Mouse (Mus musculus): ENCODE measurements around the gene Dcpp1.
"Not testable (repeated sequence)": the region's sequence is repeated elsewhere in the genome, so short reads cannot be mapped to it uniquely, and the experiment has no call there.

Dcpp1 gene

DNA sequence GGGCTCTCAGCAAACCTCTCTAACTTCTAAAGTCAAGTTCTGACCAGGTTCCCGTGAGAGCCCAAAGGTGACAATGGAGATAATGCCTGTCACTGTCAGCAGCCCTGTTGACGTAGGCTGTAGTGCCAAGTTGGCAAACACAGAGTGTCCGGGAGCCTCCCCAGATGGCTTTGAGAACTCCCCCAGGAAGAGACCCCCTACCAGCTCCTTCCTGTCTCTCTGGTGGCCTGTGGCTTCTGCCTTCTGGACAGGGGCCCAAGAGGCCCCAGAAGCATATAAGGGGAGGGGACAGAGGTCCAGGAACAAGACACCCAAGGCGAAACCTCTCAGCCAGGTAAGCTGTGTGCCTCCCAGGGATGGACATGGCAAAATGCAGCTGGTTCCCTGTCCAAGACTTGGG is at the start of gene Dcpp1, which contains the start of gene Dcpp2:
TSS of gene Dcpp1 (plus strand) at position 301 of the 400 bp plus-strand sequence.
TSS of gene Dcpp2 (plus strand) at position 305 of the 400 bp plus-strand sequence.
- DNase-seq: not testable (repeated sequence)

DNA sequence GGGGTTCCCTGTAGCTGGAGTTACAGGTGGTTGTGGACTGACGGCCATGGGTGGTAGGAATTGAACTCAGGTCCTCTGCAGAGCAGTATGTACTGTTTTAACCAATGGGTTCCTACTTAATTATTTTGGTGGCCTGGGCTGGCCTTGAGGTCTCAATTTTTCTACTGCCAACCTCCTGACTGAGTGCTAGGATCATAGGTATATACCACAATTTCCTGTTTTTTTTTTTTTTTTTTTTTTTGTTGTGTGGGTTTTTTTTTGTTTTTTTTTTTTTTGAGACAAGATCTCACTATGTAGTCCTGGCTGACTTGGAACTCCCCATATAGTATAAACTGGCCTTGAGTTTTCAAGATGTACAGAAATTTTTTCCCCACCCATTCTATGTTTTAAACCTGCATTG is 49.5 kb upstream of the Dcpp1 start:
- no peak for DNase-seq

DNA sequence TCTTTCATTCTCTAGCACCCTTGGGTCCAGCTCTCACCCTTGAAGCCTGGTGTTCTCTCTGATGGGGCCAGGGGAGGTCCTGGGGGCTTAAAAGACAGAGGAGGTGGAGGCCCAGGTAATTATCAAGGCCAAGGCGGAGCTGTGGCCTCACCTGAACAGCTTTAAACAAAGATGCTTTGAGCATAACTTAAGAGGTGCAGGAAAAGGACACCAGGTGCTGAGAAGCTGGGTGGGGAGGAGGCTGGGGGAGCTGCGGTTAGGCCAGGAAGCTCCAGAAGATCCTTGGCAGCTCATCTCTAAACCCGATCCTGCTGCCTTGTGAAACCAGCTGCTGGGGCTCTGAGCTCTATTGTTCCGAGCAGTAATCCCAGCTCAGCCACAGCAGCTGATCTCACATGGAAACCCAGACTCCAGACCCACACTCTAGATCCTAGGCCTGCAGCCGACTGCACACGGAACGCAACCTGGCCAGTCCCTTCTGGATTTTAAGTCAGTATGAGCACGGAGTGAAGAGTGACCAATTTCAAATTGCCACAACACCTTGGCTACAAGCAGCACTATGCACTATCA is 44.6 kb upstream of the Dcpp1 start, which contains the start of gene Prss33:
TSS of gene Prss33 (minus strand) at position 51 of the 570 bp plus-strand sequence.
- no peak for DNase-seq

DNA sequence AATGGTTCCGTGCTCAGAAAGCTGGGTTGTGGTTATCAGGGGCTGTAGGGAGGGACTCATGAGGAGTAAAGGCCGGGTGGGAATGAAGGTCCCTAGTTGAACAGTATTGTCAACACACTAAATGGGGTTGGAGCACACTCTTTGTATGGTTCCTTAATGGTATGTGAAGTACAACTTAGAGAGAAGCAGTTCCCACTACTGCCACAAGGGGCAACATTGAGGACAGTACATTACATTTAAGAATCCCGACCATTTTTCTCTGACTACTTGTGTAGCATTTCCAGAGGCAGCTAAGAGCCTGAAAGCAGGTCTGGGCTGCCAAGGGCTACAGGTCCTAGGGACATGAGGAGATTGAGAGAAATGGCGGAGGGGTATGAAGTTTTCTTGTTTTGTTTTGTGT is 39.5 kb upstream of the Dcpp1 start:
- DNase-seq: peak; percentile 79 to 86

DNA sequence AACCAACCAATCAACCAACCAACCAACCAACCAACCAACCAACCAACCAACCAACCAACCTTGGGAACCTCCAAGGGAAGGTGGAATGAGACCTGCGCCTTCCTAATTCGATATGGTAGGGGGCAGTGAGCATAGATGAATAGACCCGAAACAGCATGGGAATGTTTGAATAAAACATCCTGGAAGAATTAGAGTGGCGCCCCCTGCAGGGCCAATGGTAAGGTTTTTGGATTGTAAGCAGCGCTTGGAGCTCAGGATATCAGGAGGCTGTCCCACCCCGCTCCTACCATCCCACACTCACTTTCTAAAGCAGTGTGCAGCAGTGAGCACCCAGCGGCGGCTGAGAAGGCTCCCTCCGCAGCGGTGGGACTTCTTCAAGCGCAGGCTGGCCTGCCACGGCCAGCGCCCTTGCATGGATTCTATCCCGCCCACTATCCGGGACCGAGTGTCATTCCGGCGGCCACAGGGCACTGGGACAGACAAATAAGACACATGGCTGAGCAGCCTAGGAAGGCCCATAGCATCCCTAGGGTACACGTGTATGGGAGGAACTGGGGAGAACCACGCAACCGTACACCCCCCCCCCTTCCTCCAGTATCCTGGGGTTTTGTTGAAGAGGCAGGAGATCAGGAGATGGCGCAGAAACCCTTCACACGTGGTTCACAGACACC is 37.4 kb upstream of the Dcpp1 start:
- peak in 1 of 2 experiments; percentile 34 for DNase-seq

DNA sequence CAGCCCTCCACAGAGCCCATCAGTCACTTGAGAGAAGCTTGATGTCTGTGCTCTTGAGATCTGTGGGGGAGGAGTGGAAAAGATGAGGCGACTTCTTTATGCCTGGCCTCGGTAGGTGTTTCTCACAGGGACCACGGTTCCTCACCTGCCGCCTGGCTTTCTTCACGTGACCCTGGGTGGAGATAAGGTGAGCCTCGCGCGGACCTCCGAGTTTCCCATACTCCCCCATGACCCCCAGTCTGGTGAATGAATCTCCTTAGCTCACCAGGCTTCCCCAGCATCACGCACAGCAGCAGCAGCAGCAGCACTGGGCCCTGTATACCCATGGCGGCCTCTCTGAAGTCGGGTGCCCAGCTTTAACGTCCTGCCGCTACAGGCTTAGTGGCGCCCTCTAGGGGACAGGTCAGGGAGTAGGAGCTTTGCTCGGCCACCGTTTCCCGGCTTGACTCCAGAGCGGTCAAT is 36.8 kb upstream of the Dcpp1 start, which contains the start of the genes Prss32 and Prss41:
TSS of gene Prss32 (plus strand) at position 44 of the 462 bp plus-strand sequence.
TSS of gene Prss41 (minus strand) at position 361 of the 462 bp plus-strand sequence.
- DNase-seq: peak; percentile 73 to 83

DNA sequence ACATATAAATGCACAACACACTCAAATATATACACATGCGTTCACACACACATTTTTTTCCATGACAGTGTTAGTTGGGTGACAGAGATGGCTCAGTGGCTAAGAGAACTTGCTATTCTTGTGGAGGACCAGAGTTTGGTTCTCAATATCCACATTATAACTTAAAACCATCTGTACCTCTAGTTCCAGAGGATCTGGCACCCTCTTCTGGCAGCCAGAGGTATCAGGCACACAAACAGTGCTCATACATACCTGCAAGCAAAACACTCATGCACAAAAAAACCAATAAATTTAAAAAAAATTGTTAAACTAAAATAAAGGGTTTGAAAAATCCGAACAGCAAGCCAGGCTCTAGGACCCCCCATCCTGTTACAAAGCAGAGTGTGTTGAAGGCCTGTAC is 30.6 kb upstream of the Dcpp1 start:
- DNase-seq: no peak

DNA sequence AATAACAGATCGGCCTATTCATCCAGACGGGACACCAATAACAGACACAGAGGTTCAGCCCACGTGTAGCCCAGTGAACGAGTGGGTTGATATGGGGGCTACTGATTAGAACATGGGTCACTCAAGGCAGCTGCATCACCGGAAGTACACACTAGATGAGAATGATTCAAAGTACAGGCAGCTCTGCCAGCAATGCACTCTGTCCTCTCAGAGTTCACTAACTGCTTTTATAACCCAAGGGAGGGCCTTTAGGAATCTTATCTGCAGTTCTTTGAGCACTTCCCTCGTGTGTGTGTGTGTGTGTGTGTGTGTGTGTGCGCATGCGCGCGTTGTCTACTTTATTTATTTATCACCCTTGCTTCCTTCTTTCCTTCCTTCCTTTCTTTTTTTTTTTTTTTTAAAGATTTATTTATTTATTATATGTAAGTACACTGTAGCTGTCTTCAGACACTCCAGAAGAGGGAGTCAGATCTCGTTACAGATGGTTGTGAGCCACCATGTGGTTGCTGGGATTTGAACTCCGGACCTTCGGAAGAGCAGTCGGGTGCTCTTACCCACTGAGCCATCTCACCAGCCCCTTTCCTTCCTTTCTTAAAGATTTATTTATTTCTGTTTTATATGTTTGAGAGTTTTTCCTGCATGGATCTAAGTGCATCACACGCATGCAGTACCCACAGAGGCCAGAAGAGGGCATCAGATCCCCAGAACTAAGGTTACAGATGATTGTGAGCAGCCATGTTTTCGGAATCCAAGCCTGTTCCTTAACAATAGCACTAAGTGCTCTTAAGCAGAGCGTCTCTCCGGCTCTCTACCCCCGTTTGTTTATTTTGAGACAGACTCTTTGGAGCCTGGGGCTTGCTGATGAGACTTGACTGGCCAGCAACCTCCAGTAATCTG is 29.6 kb upstream of the Dcpp1 start:
- peak; percentile 82 to 89 for DNase-seq

DNA sequence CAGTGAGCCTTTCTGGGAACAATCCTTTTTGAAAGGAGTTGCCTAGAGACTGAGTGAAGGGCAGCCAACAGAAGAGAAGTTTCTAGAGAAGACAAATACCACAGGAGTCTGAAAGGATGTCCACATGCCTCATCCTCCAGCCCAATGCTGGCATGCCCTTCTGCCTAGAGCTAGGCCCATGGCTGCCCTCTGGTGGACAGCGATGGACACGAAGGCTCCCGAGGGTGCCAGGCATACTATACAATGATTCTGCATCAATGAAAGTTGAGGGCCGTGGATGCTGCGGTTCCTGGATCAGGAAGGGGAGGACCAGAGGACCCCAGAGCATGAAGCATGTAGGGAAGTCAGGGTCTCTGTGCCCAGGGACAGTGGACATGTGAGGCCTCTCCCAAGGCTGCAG is 27.4 kb upstream of the Dcpp1 start:
- DNase-seq: peak; percentile 86

DNA sequence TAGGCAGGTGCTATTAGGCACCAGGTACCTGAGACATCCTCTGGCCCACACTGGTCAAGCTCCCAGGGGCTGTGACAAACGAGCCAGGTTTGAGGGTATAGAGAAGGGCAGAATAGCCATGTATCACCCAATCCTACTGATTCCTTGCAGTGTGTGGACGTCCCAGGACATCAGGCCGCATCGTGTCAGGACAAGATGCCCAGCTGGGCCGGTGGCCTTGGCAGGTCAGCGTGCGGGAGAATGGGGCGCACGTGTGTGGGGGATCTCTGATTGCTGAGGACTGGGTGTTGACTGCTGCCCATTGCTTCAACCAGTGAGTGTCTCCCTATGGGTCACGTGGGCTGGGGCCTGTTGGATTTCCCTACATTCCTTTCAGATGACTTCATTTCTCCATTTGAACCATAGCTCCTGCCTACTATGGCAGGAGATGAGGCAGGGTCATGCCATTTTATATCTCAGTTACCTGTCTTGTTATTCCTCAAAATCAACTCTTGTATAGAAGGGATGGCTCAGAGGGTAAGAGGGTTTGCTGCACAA is 26.4 kb upstream of the Dcpp1 start:
- DNase-seq: no peak

DNA sequence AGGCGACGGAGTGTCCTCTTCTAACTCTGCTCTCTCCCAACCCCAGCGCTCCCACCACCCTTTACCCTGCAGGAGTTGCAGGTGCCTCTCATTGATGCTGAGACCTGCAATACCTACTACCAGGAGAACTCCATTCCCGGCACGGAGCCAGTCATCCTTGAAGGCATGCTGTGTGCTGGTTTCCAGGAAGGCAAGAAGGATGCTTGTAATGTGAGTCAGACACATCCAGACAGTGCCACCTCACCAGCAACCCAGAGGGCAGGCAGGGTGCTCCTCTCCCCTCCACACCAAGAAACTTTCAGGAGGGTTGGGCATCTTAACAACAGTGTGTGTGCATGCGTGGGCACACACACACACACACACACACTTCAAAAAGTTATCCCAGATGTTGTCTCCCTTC is 23.5 kb upstream of the Dcpp1 start:
- no peak for DNase-seq

DNA sequence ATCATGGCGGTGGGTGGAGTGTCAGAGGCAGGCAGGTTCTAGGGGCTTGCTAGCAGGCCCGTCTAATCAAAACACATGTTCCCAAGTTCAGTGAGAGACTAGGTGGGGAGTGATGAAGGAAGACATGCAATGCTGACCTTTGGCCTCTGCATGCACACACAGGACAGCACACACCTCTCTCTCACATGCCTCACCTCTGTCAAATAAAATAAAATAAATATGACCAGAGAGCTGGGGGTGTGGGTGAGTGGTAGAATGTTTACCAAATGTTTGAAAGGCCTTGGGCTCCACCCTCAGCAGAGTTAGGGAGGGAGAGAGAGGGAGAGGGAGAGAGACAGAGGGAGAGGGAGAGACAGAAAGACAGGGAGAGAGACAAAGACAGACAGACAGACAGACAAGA is 22.8 kb upstream of the Dcpp1 start:
- no peak for DNase-seq

DNA sequence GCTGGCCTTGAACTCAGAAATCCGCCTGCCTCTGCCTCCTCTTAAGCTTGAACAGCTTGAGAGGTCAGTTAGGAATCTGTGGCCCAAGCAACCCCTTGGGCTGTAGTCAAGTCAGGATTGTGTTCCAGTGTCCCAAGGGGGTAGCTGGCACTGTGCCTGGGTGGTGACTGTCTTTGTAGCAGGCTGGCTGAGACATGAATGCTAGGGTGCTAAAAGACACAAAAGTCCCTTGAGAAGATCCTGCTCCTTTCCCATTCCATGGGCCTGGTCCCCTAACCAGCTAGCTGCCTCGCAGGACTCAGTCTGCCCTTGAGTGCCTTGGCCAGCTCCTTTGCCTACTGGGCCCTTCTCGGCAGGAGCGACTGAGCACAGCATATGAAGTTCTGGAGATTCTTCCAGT is 17.8 kb upstream of the Dcpp1 start:
- DNase-seq: peak in 1 of 2 experiments; percentile 53

DNA sequence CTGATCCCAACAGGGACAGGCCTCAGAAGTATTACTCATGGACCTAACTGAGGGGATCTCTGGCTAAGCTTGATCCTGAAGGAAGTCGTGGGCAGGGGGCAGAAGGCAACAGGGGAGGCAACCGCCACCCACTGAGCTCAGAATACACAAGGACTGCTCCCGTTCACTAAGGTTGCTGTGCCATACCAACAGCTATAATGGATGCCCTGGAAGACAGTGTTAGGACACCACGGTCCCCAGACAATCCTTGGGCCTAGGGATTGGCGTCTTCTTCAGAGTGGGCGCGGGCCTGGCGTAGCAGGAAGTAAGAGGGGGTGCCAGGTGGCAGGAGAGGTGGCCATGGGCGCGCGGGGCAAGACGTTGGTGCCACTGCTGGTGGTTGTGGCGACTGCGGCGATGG is 12.9 kb upstream of the Dcpp1 start, which contains the start of gene Prss21:
TSS of gene Prss21 (plus strand) at position 301 of the 400 bp plus-strand sequence.
- DNase-seq: no peak

DNA sequence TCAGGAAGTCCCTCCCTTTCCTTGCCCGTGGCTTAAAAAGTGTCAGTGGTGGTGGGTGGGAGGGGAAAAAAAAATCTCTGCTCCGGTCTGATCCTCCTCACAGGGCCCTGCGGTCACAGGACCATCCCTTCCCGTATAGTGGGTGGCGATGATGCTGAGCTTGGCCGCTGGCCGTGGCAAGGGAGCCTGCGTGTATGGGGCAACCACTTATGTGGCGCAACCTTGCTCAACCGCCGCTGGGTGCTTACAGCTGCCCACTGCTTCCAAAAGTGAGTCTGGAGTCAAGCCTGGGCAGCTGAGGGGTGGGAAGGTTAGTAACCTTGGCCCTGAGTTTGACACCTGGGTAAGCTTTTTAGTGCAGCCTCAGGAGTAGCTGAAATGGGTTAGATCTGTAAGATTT is 12.2 kb upstream of the Dcpp1 start:
- no peak for DNase-seq

DNA sequence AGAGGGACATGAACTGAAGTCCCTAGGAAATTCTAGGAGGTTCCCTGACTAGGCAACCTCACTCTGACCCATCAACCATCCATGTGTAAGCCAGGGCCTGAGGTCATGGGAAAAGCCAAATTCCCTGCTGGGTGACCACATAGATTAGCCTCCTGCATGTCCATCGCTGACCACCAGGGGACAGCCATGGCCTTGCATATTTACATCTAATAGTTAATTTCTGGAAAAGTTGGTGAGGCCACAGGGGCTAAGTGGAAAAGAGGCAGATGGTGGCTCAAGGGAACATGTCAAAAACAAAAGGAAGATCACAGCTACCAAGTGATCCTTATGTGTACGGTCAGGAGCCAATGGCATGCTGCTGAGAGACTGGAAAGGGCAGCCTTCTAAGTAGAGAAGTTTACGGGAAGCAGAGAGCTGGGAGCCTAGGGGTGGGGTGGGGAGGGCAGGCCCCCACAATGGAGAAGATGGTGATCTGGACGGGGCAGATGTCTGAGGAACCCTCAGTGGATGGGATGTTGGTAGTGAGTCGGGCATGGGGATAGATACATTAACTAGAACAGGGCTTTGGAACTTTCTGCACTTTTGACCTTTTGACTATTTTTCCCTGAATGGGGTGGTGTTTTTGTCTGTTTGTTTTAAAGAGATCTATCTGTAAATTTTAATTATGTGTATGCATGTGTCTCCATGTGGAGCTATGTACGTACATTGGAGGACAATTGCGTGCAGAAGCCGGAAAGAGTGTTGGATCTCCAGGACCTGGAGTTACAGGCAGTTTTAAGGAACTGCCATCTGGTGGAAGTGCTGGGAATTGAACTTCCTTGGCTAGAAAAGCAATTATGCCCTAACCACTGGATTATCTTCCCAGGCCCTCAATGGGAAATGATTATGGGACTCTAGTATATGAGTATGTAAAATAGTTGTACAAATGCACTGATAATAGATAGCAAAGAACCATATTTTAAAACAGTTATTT is 6.5 kb upstream of the Dcpp1 start:
- peak; percentile 75 to 80 for DNase-seq

DNA sequence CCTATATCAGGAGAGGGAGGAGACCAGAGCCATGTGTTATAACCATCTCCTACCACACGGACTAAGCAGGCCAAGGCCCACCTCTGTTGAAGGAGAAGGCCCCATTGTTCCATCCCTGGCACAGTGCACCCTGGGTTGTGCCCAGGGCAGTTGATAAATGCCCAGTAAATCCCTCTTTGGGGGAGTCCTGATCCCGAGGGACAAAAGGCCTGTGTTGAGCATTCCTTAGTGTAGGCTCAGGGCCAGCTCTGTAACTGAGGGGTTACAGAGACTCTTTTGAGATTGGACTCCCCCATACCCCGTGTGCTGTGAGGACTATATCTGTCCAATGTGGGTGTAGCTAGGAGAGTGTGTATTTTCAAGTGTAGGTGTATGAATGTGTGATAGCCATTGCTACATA is 3.9 kb upstream of the Dcpp1 start:
- peak in 1 of 2 experiments; percentile 48 for DNase-seq

DNA sequence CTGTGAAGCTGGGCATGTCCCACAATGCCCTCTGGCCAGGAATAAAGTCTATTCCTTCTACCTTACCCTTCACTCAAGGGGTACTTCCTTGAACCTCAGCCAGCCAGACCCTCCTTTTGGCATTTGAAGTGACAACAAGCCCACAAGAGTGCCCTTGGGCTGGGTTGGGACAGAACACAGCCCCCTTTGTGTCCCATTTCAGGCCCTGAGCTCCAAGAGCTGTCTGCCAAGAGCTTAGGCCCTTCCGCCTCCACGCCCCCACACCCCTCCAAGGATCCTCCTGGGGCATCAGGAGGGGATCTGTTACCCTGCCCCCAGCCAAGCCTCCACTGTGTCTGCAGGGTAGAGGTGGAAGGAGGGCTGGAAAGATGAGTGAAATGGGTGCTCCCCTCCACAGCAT is 3.5 kb upstream of the Dcpp1 start:
- DNase-seq: peak in 1 of 2 experiments; percentile 27

DNA sequence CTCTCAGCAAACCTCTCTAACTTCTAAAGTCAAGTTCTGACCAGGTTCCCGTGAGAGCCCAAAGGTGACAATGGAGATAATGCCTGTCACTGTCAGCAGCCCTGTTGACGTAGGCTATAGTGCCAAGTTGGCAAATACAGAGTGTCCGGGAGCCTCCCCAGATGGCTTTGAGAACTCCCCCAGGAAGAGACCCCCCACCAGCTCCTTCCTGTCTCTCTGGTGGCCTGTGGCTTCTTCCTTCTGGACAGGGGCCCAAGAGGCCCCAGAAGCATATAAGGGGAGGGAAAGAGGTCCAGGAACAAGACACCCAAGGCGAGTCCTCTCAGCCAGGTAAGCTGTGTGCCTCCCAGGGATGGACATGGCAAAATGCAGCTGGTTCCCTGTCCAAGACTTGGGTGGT is 36.5 kb downstream of the Dcpp1 start, which contains the start of gene Dcpp3:
TSS of gene Dcpp3 (plus strand) at position 301 of the 400 bp plus-strand sequence.
- DNase-seq: not testable (repeated sequence)

DNA sequence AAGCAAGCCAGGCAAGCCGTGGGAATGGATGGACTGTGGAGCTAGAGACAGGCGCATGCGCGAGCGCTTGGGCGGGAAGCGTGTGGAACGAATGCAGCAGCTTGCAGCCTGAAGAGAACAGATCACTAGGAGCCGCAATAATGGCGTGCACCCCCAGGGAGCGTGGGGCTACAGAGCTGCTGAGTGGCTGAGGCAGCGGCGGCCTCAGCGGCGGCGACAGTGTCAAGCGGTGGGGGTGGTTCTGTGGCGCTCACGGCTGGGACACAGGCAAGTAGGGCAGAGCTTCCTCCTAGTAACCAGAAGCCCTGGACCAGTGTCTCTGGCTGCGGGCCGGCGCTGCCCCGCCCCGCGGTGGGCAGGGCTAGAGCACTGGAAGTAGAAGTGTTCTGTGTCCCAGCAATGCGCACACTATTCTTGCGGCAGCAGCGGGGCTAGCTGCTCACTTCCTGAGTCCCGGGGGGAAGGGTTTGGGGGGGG is 43.9 kb downstream of the Dcpp1 start:
- peak; percentile 91 to 93 for DNase-seq

DNA sequence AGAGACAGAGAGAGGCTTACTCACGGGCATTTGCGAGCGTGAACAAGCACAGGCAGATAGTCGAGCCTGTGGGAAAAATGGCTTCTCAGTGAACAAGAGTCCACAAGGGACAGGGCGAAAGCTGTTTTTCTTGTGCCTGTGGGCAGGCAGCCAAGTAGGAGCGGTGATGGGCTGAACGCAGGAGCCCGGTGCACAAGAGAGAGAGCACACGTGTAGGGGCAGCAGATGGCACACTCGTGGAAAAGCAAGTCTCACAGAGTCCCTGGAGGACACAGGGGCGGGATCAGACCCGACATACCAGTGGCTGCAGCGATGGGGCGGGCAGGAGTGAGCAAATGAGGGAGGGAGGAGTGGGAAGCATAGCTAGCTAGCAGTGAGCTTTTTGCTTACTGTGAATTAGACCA is 44.4 kb downstream of the Dcpp1 start:
- DNase-seq: peak; percentile 86 to 88
